In the genomic region with DNA sequence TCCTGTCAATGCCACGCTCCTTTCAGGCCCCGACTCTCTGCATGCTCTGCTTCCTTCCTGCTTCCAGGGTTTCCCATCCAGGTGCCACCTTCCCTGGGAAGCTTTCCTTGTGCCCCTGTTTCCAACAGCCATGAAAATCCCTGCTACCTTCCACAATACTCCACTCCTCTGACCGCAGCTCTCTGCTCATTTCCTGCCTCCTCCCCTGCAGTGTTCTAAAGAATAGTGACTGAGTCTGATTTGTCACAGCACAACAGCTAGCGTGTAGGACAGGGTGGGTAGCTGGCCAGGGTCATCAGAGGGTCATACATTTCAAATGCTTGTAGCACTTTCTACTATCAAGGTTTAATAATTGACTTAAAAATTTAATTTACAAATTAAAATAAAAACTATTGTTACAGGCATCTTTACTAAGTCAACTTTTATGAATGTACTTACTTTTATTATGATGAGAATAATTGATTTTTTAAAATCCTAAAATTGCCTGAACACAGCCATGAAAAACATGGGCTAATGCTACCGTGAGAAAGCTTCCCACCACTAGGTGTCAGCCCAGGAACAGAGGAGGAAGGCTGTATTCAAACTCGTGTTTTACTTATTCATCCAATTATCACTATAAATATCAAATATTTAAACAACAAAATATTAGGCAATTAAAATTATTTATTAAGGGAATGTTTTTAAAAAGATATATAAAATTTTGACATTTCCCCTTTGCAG, we compare ENCODE assay signal across 8 mouse cellular contexts.
DNase-seq lines count a peak whose midpoint lies in the region; ATAC-seq and TF ChIP-seq lines count a peak whose summit lies in the region.

No protein-coding gene starts in this region.

- TF ChIP-seq EP300 in heart, adult 2 months (IDR thresholded peaks at IDR 0.05; ENCODE audit: insufficient read depth, low read depth, low read length): no peak

- H3K4me3 ChIP-seq in heart, adult 2 months: no peak overlapping the region

- TF ChIP-seq POLR2A in heart, adult 2 months (IDR thresholded peaks at IDR 0.05; ENCODE audit: insufficient read depth, low read depth, low read length): no peak

- peak in 1 of 2 experiments; percentile 41 for DNase-seq in heart, adult 2 months
- DNase-seq in heart, postnatal 25 days (ENCODE audit: low spot score): no peak
- DNase-seq in testis, postnatal 10 days (ENCODE audit: low spot score): peak; percentile 78
- no peak for DNase-seq in testis, postnatal 14 days (ENCODE audit: low spot score)
- peak; percentile 83 to 85 for DNase-seq in cerebellum, postnatal 10 days
- peak; percentile 47 to 67 for DNase-seq in heart, postnatal 10 days
- DNase-seq in lung, postnatal 25 days (ENCODE audit: low spot score): peak; percentile 42

- 37% methylated on average over 6 of the region's 6 CpGs for WGBS in heart, adult 2 months

- intact Hi-C loops in heart, adult 2 months (cut with DNase I): loop anchor here (1.0 kb wide), 2 partner anchors 451 to 733 kb away; no protein-coding TSS in a partner anchor
- intact Hi-C loops in heart, postnatal 25 days (cut with DNase I): no loop called here
- intact Hi-C loops in heart, postnatal 10 days (cut with DNase I): loop anchor here (1.0 to 10.0 kb wide), 4 partner anchors 451 to 809 kb away; no protein-coding TSS in a partner anchor

- H3K4me1 ChIP-seq in heart, adult 2 months (ENCODE audit: control insufficient read depth, insufficient read depth, low read length): no peaks in the 10 kb centered on the region

- no peak overlapping the region for H3K9ac ChIP-seq in heart, adult 2 months (ENCODE audit: low read depth, low read length)

- no peaks in the 10 kb centered on the region for H3K36me3 ChIP-seq in heart, adult 2 months (ENCODE audit: control insufficient read depth, insufficient read depth, low read length)

- no peaks in the 10 kb centered on the region for H3K27me3 ChIP-seq in heart, adult 2 months (ENCODE audit: control insufficient read depth, insufficient read depth, low read length)

- no peak overlapping the region for H3K27ac ChIP-seq in heart, adult 2 months

- peak; percentile 92 for TF ChIP-seq CTCF in heart, adult 2 months (IDR thresholded peaks at IDR 0.05)

- ATAC-seq in megakaryocyte, adult 5-6 weeks (ENCODE audit: poor library complexity, severe bottlenecking): no peak; the same call in 1 of the 2 replicates

- no peaks in the 10 kb centered on the region for H3K79me2 ChIP-seq in heart, adult 2 months (replicated peaks; ENCODE audit: control insufficient read depth, insufficient read depth, low read length)

Comparison
In these comparisons a context has a peak if more than half of its experiments do, and no peak if none do; other contexts are left out.
1. DNase-seq: peak in testis, postnatal 10 days (single experiment), cerebellum, postnatal 10 days (2 of 2), heart, postnatal 10 days (2 of 2) and lung, postnatal 25 days (single experiment); none in heart, postnatal 25 days (single experiment) and testis, postnatal 14 days (single experiment).